Mouse (Mus musculus) limb, embryonic 12.5 days (tissue): ENCODE data around the gene Nup85. TPM values are rescaled to one million over a fixed set of nuclear protein-coding genes. Genes with fewer than 3 reads are reported as not detected.

Experiments
- ATAC-seq: fragments of 200-750 bp; cut with Nextera tagmentation; 2 replicates; pipeline ENCODE4 v1.8.0; 2017; ENCODE audit warnings: low read depth, moderate TSS enrichment; ENCODE audit not compliant: insufficient number of reproducible peaks, insufficient read depth, low FRiP score, low TSS enrichment
- H3K27ac ChIP-seq: fragments of 300-500 bp; sonication (generic); 2 replicates; pipeline ENCODE4 v1.5.1; 2016; ENCODE audit warnings: mild to moderate bottlenecking, moderate library complexity
- H3K27me3 ChIP-seq: fragments of 300-500 bp; sonication (generic); 2 replicates; pipeline ENCODE4 v1.6.1; 2016; ENCODE audit warnings: mild to moderate bottlenecking, moderate library complexity
- H3K36me3 ChIP-seq: fragments of 300-500 bp; sonication (generic); 2 replicates; pipeline ENCODE4 v1.6.1; 2016; ENCODE audit warnings: mild to moderate bottlenecking, moderate library complexity
- H3K4me1 ChIP-seq: fragments of 300-500 bp; sonication (generic); replicated peaks from 2 replicates; pipeline ENCODE4 v1.6.1; 2016
- H3K4me2 ChIP-seq: fragments of 300-500 bp; sonication (generic); 2 replicates; pipeline ENCODE4 v1.6.1; 2016; ENCODE audit warnings: mild to moderate bottlenecking, moderate library complexity
- H3K4me3 ChIP-seq: fragments of 300-500 bp; sonication (generic); replicated peaks from 2 replicates; pipeline ENCODE4 v1.5.1; 2016; ENCODE audit warnings: mild to moderate bottlenecking
- H3K9ac ChIP-seq: fragments of 300-500 bp; sonication (generic); replicated peaks from 2 replicates; pipeline ENCODE4 v1.6.1; 2016; ENCODE audit warnings: mild to moderate bottlenecking, moderate library complexity
- H3K9me3 ChIP-seq: fragments of 300-500 bp; sonication (generic); 2 replicates; pipeline ENCODE4 v1.6.1; 2016; ENCODE audit warnings: mild to moderate bottlenecking, moderate library complexity
- WGBS: fragments of 180-500 bp; shearing (Covaris S2); methylation state at CpG from one replicate; pipeline ENCODE4 v1.1.7; 2016; 5-methylcytosine and 5-hydroxymethylcytosine counted together
- polyA plus RNA-seq: library from polyadenylated mRNA; unstranded; fragments of >200 nt; fragmentation: Nextera tagmentation; extraction: Ambion mirVana; gene quantifications from 2 replicates; pipeline ENCODE4 v1.2.1, GENCODE M21; 2016

Gene Nup85
- polyA plus RNA-seq, 1 experiment from 2014 or later = 212 TPM

- Histone ChIP-seq H3K4me3 (peak overlapping the region; percentile 69), H3K9me3 (no peaks in the 10 kb centered on the region), H3K4me1 (peaks cover 8% of the 10 kb centered on the region; the same call in 1 of the 2 replicates), H3K27me3 (no peaks in the 10 kb centered on the region), H3K27ac (no peak overlapping the region), H3K4me2 (peak overlapping the region; percentile 95), H3K36me3 (peaks cover 22% of the 10 kb centered on the region), H3K9ac (peak overlapping the region; percentile 73)
- 50% methylated on average over 11 of the region's 11 CpGs for WGBS
- no peak for ATAC-seq
Measured at GRCm38 (mm10) chr11:115626824-115627616, 62.8 kb downstream of the Nup85 start.

- WGBS = under 1% methylated on average over 47 of the region's 47 CpGs
- H3K27ac ChIP-seq = 0 out of 2 replicates have a peak within 1 kb of the TSS, but pooled peaks have one; percentile 23
- peaks cover 14% of the 10 kb centered on the region for H3K36me3 ChIP-seq
- no peaks in the 10 kb centered on the region for H3K27me3 ChIP-seq
- peak within 1 kb of the TSS; percentile 73 for H3K9ac ChIP-seq
- H3K4me3 ChIP-seq = peak within 1 kb of the TSS; percentile 69
- H3K9me3 ChIP-seq = no peaks in the 10 kb centered on the region
- H3K4me2 ChIP-seq = peak within 1 kb of the TSS; percentile 95
- peak; percentile 99 for ATAC-seq
- H3K4me1 ChIP-seq = peaks cover 8% of the 10 kb centered on the region; the same call in 1 of the 2 replicates
Measured at GRCm38 (mm10) chr11:115627705-115628464, 63.7 kb downstream of the Nup85 start, which contains the start of gene Slc25a19. Gene Slc25a19 (minus strand): TSS chr11:115628295.

DNA sequence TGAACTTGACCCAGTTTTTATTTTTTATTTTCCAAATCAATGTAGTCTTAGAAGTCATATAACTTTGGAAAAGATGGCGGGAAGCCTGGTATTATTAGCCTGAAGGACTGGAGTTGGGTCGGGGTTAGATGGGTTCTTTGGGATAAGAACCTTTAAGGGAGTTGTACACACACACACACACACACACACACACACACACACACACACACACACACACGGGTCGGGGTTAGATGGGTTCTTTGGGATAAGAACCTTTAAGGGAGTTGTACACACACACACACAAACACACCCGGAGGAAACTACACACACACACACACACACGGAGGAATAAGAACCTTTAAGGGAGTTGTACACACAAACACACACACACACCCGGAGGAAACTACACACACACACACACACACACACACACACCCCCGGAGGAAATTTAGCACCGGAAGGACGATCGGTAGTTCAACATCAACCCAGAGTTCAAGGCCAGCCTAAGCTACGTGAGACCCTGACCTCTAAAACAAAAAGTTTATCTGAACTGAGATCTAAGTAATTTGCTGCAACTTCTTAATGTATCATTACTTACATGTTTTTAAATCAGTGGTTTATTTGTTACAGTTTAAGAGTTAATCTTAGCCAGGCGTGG is 64.3 kb downstream of the Nup85 start:
- ATAC-seq = no peak
- 0 out of 2 replicates have a peak overlapping the region, but pooled peaks have one; percentile 23 for H3K27ac ChIP-seq
- H3K27me3 ChIP-seq = no peaks in the 10 kb centered on the region
- no peaks in the 10 kb centered on the region for H3K9me3 ChIP-seq
- peak overlapping the region; percentile 69 for H3K4me3 ChIP-seq
- H3K9ac ChIP-seq = peak overlapping the region; percentile 48
- H3K4me2 ChIP-seq = peak overlapping the region; percentile 95
- H3K4me1 ChIP-seq = peaks cover 8% of the 10 kb centered on the region; the same call in 1 of the 2 replicates
- WGBS = 57% methylated on average over 13 of the region's 13 CpGs
- peaks cover 7% of the 10 kb centered on the region; the same call in 1 of the 2 replicates for H3K36me3 ChIP-seq

GRCm38 (mm10) chr11:115629734-115630531 is 65.7 kb downstream of the Nup85 start:
- Histone ChIP-seq H3K4me2 (no peak overlapping the region), H3K27ac (no peak overlapping the region), H3K27me3 (no peaks in the 10 kb centered on the region), H3K9ac (no peak overlapping the region), H3K36me3 (0 out of 2 replicates have a peak, but pooled peaks cover 4% of the 10 kb centered on the region), H3K9me3 (no peaks in the 10 kb centered on the region), H3K4me3 (no peak overlapping the region), H3K4me1 (peaks cover 8% of the 10 kb centered on the region; the same call in 1 of the 2 replicates)
- WGBS = 88% methylated on average over 13 of the region's 13 CpGs
- no peak for ATAC-seq

GRCm38 (mm10) chr11:115630532-115631504 is 66.6 kb downstream of the Nup85 start:
- Histone ChIP-seq H3K27ac (no peak overlapping the region), H3K36me3 (no peaks in the 10 kb centered on the region), H3K4me1 (peaks cover 8% of the 10 kb centered on the region; the same call in 1 of the 2 replicates), H3K27me3 (no peaks in the 10 kb centered on the region), H3K4me2 (no peak overlapping the region), H3K9ac (no peak overlapping the region), H3K9me3 (no peaks in the 10 kb centered on the region), H3K4me3 (no peak overlapping the region)
- 54% methylated on average over 16 of the region's 16 CpGs for WGBS
- no peak for ATAC-seq

GRCm38 (mm10) chr11:115631505-115631890 is 67.3 kb downstream of the Nup85 start:
- H3K27me3 ChIP-seq = no peaks in the 10 kb centered on the region
- H3K9ac ChIP-seq = no peak overlapping the region
- H3K4me3 ChIP-seq = no peak overlapping the region
- no peak overlapping the region for H3K27ac ChIP-seq
- H3K4me2 ChIP-seq = no peak overlapping the region
- H3K4me1 ChIP-seq = peaks cover 8% of the 10 kb centered on the region; the same call in 1 of the 2 replicates
- no peak for ATAC-seq
- no peaks in the 10 kb centered on the region for H3K9me3 ChIP-seq
- no peaks in the 10 kb centered on the region for H3K36me3 ChIP-seq
- 22% methylated on average over 3 of the region's 3 CpGs for WGBS

- Histone ChIP-seq H3K4me1 (peaks cover 3% of the 10 kb centered on the region; the same call in 1 of the 2 replicates), H3K9me3 (no peaks in the 10 kb centered on the region)
- WGBS = 75% methylated on average over 7 of the region's 7 CpGs
Measured at GRCm38 (mm10) chr11:115632247-115632646, 68.0 kb downstream of the Nup85 start.

DNA sequence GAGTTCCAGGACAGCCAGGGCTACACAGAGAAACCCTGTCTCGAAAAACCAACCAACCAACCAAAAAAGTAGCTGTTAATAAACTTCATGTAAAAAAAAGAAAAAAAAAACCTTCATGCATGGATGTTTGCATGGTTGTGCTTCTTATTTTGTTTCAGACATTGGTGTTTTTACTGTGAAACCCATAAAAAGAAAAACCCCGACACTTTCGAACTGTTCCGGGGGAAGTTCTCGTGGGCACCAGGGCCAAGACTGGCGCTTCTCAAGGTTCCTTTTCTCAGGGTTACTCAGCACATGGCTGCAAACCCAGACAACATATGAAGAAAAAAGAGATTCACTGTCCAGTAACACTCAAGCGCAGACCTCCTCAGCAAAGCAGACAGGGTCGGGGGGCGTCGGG is 68.6 kb downstream of the Nup85 start:
- ATAC-seq = no peak
- Histone ChIP-seq H3K4me2 (no peak overlapping the region), H3K9ac (no peak overlapping the region), H3K27me3 (no peaks in the 10 kb centered on the region), H3K4me3 (no peak overlapping the region), H3K27ac (no peak overlapping the region), H3K4me1 (no peaks in the 10 kb centered on the region), H3K9me3 (no peaks in the 10 kb centered on the region), H3K36me3 (no peaks in the 10 kb centered on the region)
- 84% methylated on average over 10 of the region's 10 CpGs for WGBS

More at GRCm38 (mm10) chr11:115632247-115632646, 68.0 kb downstream of the Nup85 start:
- H3K27ac ChIP-seq = no peak overlapping the region
- H3K9ac ChIP-seq = no peak overlapping the region
- H3K4me3 ChIP-seq = no peak overlapping the region
- H3K27me3 ChIP-seq = no peaks in the 10 kb centered on the region
- no peak for ATAC-seq
- H3K4me2 ChIP-seq = no peak overlapping the region
- H3K36me3 ChIP-seq = no peaks in the 10 kb centered on the region
